Mouse (Mus musculus) embryonic stem cell, embryonic (primary cell): Measurements from ENCODE around the gene Urb2.

ENCODE experiments used
- CTCF ChIA-PET, 4 experiments: fragments of 300-600 bp in 2 of 4; fragments of 350-600 bp in 2 of 4; sonication (Branson Sonifier 250); formaldehyde crosslinking; loops; one replicate each; lab custom pipeline; 2022; ENCODE audit warnings: inconsistent platforms in 2 of 4; lab: Charles Lee
- POLR2A ChIA-PET, 4 experiments: fragments of 300-600 bp in 2 of 4; fragments of 350-600 bp in 2 of 4; sonication (Branson Sonifier 250); formaldehyde crosslinking; loops; one replicate each; lab custom pipeline; 2022; ENCODE audit warnings: antibody characterized with exemption in 4 of 4, inconsistent platforms in 1 of 4; lab: Charles Lee

The Urb2 gene

GRCm38 (mm10) chr8:123993997-123994396, 27.3 kb upstream of the Urb2 start:
- ChIA-PET POLR2A (interaction anchor here (0.5 to 24.3 kb wide), 36 partner anchors 9 to 350 kb away, joined by 3 to 614 read pairs (median 5); partner anchors contain the start of genes Abcb10 (in 3 of the 4), Nup133 (in 2 of the 4), Taf5l (in 2 of the 4) and Urb2 (in 1 of the 4)), CTCF (interaction anchor here (0.5 to 2.9 kb wide), 12 partner anchors 9 to 204 kb away, joined by 3 to 15 read pairs (median 4); partner anchors contain the start of genes Abcb10 (in 1 of the 4) and Nup133 (in 1 of the 4))

- ChIA-PET POLR2A (interaction anchor here in 3 of 4 experiments (0.6 to 24.3 kb wide), 9 partner anchors 11 to 49 kb away, joined by 3 to 614 read pairs (median 4); partner anchors contain the start of genes Abcb10 (in 1 of the 3), Taf5l (in 1 of the 3) and Urb2 (in 1 of the 3)), CTCF (interaction anchor here in 1 of 4 experiments (0.6 kb wide), 1 partner anchor 13 kb away, joined by 3 read pairs; no protein-coding TSS in a partner anchor)
Measured at GRCm38 (mm10) chr8:123999568-123999967, 21.7 kb upstream of the Urb2 start.

GRCm38 (mm10) chr8:124002546-124003108, 18.7 kb upstream of the Urb2 start:
- ChIA-PET POLR2A (interaction anchor here (0.5 to 24.3 kb wide), 23 partner anchors 8 to 356 kb away, joined by 3 to 614 read pairs (median 6); partner anchors contain the start of genes Abcb10 (in 1 of the 4), Nup133 (in 1 of the 4), Taf5l (in 1 of the 4) and Urb2 (in 1 of the 4)), CTCF (interaction anchor here in 3 of 4 experiments (0.5 to 1.7 kb wide), 9 partner anchors 8 to 487 kb away, joined by 3 to 8 read pairs (median 3); partner anchors contain the start of gene Nup133 (in 1 of the 3))

- ChIA-PET CTCF (interaction anchor here in 1 of 4 experiments (0.9 kb wide), 1 partner anchor 15 kb away, joined by 5 read pairs; no protein-coding TSS in a partner anchor), POLR2A (interaction anchor here in 2 of 4 experiments (1.0 to 27.9 kb wide), 6 partner anchors 4 to 31 kb away, joined by 3 to 614 read pairs (median 24); partner anchors contain the start of genes Taf5l (in 2 of the 2) and Urb2 (in 2 of the 2))
Measured at GRCm38 (mm10) chr8:124007829-124008228, 13.5 kb upstream of the Urb2 start.

- ChIA-PET CTCF (interaction anchor here in 2 of 4 experiments (0.6 to 0.9 kb wide), 3 partner anchors 10 to 61 kb away, joined by 3 to 22 read pairs (median 4); partner anchors contain the start of genes Taf5l (in 1 of the 2) and Urb2 (in 1 of the 2)), POLR2A (interaction anchor here (0.7 to 27.9 kb wide), 19 partner anchors 7 to 332 kb away, joined by 3 to 614 read pairs (median 5); partner anchors contain the start of genes Taf5l (in 4 of the 4), Urb2 (in 3 of the 4), Abcb10 (in 1 of the 4) and Nup133 (in 1 of the 4))
Measured at GRCm38 (mm10) chr8:124011580-124011979, 9.7 kb upstream of the Urb2 start.

GRCm38 (mm10) chr8:124011989-124012586, 9.2 kb upstream of the Urb2 start:
- ChIA-PET POLR2A (interaction anchor here (0.7 to 27.9 kb wide), 24 partner anchors 8 to 205 kb away, joined by 3 to 614 read pairs (median 5); partner anchors contain the start of genes Taf5l (in 4 of the 4), Urb2 (in 3 of the 4) and Nup133 (in 2 of the 4)), CTCF (interaction anchor here in 3 of 4 experiments (0.6 to 0.9 kb wide), 4 partner anchors 9 to 62 kb away, joined by 3 to 22 read pairs (median 4); partner anchors contain the start of genes Taf5l (in 1 of the 3) and Urb2 (in 1 of the 3))

- ChIA-PET CTCF (interaction anchor here in 1 of 4 experiments (1.0 kb wide), 1 partner anchor 12 kb away, joined by 3 read pairs; no protein-coding TSS in a partner anchor), POLR2A (interaction anchor here in 2 of 4 experiments (0.9 to 27.9 kb wide), 10 partner anchors 7 to 390 kb away, joined by 3 to 614 read pairs (median 6); partner anchors contain the start of genes Nup133 (in 1 of the 2), Taf5l (in 1 of the 2) and Urb2 (in 1 of the 2))
Measured at GRCm38 (mm10) chr8:124014299-124014698, 7.0 kb upstream of the Urb2 start.

GRCm38 (mm10) chr8:124014751-124015150, 6.6 kb upstream of the Urb2 start:
- CTCF ChIA-PET = interaction anchor here in 1 of 4 experiments (1.0 kb wide), 1 partner anchor 11 kb away, joined by 3 read pairs; no protein-coding TSS in a partner anchor
- POLR2A ChIA-PET = interaction anchor here in 2 of 4 experiments (0.9 to 27.9 kb wide), 12 partner anchors 7 to 389 kb away, joined by 3 to 614 read pairs (median 6); partner anchors contain the start of genes Nup133 (in 1 of the 2), Taf5l (in 1 of the 2) and Urb2 (in 1 of the 2)

- CTCF ChIA-PET = interaction anchor here in 1 of 4 experiments (1.0 kb wide), 1 partner anchor 230 kb away, joined by 3 read pairs; no protein-coding TSS in a partner anchor
Measured at GRCm38 (mm10) chr8:124019782-124020181, 1.5 kb upstream of the Urb2 start.

GRCm38 (mm10) chr8:124020439-124021236, 670 bp upstream of the Urb2 start:
- ChIA-PET CTCF (interaction anchor here in 2 of 4 experiments (1.0 to 1.3 kb wide), 2 partner anchors 9 to 231 kb away, joined by 3 read pairs; no protein-coding TSS in a partner anchor), POLR2A (interaction anchor here (0.6 to 27.9 kb wide), 20 partner anchors 9 to 308 kb away, joined by 3 to 614 read pairs (median 5); partner anchors contain the start of gene Abcb10 (in 3 of the 4))

More at GRCm38 (mm10) chr8:124019782-124020181, 1.5 kb upstream of the Urb2 start:
- POLR2A ChIA-PET = interaction anchor here (0.7 to 27.9 kb wide), 15 partner anchors 8 to 309 kb away, joined by 3 to 614 read pairs (median 6); partner anchors contain the start of gene Abcb10 (in 1 of the 4)

GRCm38 (mm10) chr8:124026265-124026664, 5.0 kb downstream of the Urb2 start:
- POLR2A ChIA-PET = interaction anchor here in 3 of 4 experiments (0.9 to 27.9 kb wide), 15 partner anchors 9 to 77 kb away, joined by 3 to 614 read pairs (median 4); partner anchors contain the start of gene Nup133 (in 2 of the 3)

GRCm38 (mm10) chr8:124027831-124028230, 6.5 kb downstream of the Urb2 start:
- POLR2A ChIA-PET = interaction anchor here in 3 of 4 experiments (0.6 to 27.9 kb wide), 12 partner anchors 9 to 321 kb away, joined by 3 to 614 read pairs (median 4); partner anchors contain the start of gene Nup133 (in 1 of the 3)
- CTCF ChIA-PET = interaction anchor here in 1 of 4 experiments (1.4 kb wide), 1 partner anchor 102 kb away, joined by 3 read pairs; no protein-coding TSS in a partner anchor

More at GRCm38 (mm10) chr8:124026265-124026664, 5.0 kb downstream of the Urb2 start:
- CTCF ChIA-PET = interaction anchor here in 3 of 4 experiments (0.7 to 1.8 kb wide), 6 partner anchors 12 to 323 kb away, joined by 3 to 4 read pairs (median 3); no protein-coding TSS in a partner anchor

- ChIA-PET POLR2A (interaction anchor here (0.5 to 27.9 kb wide), 11 partner anchors 9 to 644 kb away, joined by 3 to 614 read pairs (median 5); partner anchors contain the start of genes Abcb10 (in 1 of the 4), Taf5l (in 1 of the 4) and Urb2 (in 1 of the 4)), CTCF (interaction anchor here (0.5 to 1.2 kb wide), 11 partner anchors 8 to 1262 kb away, joined by 3 to 5 read pairs (median 3); no protein-coding TSS in a partner anchor)
Measured at GRCm38 (mm10) chr8:124033400-124033799, 12.1 kb downstream of the Urb2 start.

GRCm38 (mm10) chr8:124038121-124038520, 16.8 kb downstream of the Urb2 start:
- CTCF ChIA-PET = no interaction called here
- POLR2A ChIA-PET = interaction anchor here in 2 of 4 experiments (0.7 to 1.9 kb wide), 5 partner anchors 9 to 89 kb away, joined by 3 to 7 read pairs (median 4); partner anchors contain the start of gene Nup133 (in 1 of the 2)

- ChIA-PET CTCF (no interaction called here), POLR2A (interaction anchor here in 2 of 4 experiments (0.9 to 1.9 kb wide), 8 partner anchors 9 to 63 kb away, joined by 3 to 7 read pairs (median 3); no protein-coding TSS in a partner anchor)
Measured at GRCm38 (mm10) chr8:124039351-124039750, 18.0 kb downstream of the Urb2 start.
